Mouse (Mus musculus) megakaryocyte, embryonic 14.5 days (primary cell): ENCODE results near the gene Macrod1.

Source experiments
- FLI1 ChIP-seq: IDR thresholded peaks from 2 replicates; pipeline ENCODE4 v1.6.1; 2012; ENCODE audit warnings: low read length, inconsistent platforms, mixed read lengths
- GATA1 ChIP-seq: IDR thresholded peaks from 3 replicates; pipeline ENCODE4 v1.6.1; 2012; ENCODE audit warnings: mixed read lengths, low read length, inconsistent platforms, borderline replicate concordance

DNA sequence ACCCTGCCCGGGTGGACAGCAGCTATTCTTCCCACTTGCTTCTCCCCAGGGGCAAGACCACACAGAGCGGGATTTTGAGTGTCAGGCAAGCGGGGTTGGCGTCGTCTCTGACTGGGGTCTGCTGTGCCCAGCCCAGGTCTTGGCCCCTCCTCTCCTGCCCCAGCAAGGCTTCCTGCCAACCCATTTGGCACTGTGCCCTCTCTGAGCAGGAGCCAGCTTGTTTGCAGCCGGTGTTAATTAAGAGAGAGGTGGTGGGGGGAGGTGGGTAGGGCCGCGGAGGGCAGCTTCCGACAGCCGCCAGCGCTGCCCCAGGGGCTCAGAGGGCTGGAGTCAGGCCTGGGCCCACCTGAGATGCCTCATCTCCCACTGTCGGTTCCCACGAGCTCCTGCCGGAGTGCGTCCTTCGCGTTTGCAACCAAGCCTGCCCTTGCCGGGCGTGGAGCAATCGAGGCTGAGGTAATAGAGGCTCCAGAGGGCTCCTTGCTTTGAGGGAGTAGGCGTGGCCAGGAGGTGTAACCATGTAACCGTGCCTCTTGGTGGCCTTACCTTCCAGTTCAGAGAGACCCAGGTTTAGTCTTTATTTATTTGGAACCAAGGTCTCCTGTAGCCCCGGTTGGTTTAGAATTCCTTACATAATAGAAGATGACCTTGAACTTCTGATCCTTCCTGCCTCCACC lies 125.8 kb downstream of the Macrod1 start:
- TF ChIP-seq GATA1: no peak
- TF ChIP-seq FLI1: no peak
